Mouse (Mus musculus) kidney, postnatal 10 days (tissue): ENCODE measurements at regions not wholly inside any gene's neighbourhood (a gene's known extent, or its start where the extent isn't known, plus 50 kb on each side); places are given as distances from the start of the nearest gene placed in this dataset.
A peak's percentile ranks its signal among the peaks of the same experiment; 100 is the strongest.

Experiments used
- DNase-seq: peaks from one replicate; pipeline ENCODE4 v3.0.0; 2021; ENCODE audit warnings: mixed read lengths

DNA sequence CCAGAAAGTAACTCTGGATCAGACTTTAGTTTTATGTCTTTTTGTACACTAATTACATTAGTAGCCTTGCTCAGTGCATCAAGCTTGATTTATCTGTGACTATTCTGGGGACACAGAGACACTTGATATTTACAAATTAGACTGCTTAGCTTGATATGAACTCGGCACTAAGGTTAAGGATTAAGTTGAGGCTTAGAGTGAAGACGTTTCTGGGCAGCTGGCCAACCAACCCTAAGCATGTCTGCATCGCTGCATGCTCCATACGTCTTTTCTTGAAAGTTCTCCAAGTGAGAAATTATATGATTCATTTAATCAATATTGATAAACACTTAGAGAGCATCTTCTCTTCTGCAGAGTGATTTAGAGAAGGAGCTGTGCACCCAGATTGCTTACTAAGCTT is 352.6 kb upstream of the Slitrk1 start:
- peak; percentile 9 for DNase-seq

DNA sequence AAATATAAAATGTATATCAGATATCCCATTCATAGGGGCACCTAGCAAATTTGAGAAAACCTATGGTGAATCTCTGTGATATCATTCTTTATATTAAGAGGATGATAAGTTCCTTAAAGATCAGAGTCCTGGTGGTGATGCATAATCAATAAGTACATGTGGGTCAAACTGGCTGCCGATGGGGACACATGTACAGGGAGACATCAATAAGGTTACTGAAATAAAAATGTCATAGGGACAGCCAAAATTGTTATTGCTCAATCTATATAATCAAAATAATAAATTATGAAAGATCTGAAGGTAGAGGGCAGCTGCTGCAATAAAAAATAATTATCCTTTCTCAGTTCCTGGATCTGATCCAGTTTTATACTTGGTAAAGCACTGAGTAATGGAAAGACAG is 348.0 kb upstream of the Slitrk1 start:
- DNase-seq, result no peak

DNA sequence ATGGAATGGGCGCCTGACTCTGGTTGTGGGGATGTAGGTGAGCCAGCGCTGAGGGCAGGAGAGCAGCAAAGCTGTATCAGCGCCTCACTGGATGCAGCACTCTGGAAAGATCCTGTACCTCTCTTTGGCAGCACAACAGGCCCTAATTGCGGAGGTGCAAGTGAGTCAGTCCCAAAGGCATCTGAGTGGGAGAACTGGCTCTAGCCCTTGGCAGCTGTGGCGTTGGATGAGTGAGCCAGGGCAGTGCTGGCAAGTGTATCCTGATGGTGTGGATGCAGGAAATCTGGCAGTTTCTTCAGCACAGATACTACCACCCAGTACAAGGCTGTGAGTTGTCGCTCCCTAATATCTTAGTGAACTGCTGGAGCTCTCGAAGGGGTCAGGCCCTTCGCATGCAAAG is 300.9 kb upstream of the Slitrk1 start:
- DNase-seq, result no peak

DNA sequence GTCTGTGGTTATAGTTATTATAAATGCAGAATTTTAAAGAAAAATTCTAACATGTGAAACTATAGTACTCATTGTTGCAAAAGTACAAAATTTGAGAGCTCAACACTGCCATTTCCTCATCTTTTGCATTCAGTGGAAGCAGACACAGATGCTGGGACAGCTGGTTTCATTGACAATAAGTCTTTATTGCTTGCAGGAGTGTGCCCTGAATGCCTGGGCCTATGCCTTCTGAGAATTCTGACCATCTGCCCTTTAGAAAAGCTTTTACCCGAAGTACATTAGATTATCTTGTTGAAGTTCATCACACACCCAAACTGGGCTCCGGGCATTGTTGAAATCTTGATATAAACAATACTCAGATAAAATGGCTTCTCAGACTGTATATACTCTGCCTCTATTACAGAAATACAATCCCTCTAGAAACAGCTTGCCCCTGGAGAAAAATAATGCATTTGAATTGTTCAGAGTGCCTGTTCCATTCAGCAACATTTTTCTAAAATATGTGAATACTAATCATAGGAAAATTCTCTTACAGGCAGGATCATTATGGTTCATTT is 266.1 kb upstream of the Slitrk1 start:
- no peak for DNase-seq

DNA sequence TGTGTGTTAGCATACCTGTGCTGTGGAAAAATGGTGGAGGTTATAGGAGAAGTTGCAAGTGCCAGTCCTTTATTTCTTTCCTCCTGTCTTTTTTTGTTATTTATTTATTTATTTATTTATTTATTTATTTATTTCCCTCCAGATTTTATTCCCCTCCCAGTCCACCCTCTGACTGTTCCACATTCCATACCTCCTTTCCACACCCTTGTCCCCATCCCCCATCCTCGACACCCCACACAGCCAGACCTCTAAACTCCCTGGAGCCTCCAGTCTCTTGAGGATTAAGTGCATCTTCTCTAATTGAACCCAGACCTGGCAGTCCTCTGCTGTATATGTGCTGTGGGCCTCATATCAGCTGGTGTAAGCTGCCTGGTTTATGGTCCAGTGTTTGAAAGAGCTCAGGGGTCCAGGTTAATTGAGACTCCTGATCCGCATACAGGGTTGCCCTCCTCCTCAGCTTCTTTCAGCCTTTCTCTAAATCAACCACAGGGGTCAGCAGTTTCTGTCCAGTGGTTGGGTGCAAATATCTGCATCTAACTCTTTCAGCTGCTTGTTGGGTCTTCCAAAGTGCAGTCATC is 262.7 kb upstream of the Slitrk1 start:
- DNase-seq, result no peak

DNA sequence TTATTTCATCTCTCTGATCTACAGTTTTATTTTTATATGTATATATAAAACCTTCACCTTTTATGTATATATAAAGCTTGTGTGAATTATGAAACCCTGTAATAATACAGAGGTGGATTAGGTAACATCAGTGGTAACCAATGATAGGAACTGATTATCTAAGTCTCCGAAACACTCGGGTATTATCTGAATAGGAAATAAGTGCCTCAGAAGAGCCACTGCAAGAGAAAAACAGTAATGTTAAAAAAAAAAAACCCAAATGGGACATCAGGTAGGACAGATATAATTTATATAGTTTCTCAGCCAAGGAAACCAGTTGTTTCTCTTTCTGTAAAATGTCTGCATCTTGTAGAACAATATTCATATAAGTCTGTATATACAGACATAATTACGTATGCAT is 261.9 kb upstream of the Slitrk1 start:
- DNase-seq, result no peak
